Mouse (Mus musculus): ENCODE measurements around the gene S100a2. TPM values are rescaled to one million over a fixed set of nuclear protein-coding genes. Genes with fewer than 3 reads are reported as not detected.

The S100a2 gene
- total RNA-seq (2014; rRNA removed) (not detected in 2 replicates), polyA plus RNA-seq (2015; fragmentation: Nextera tagmentation; extraction: Ambion mirVana) (not detected in 2 replicates)

- no peaks in the 10 kb centered on the region for H3K4me1 ChIP-seq (ENCODE audit: insufficient read depth)
- H3K27ac ChIP-seq (ENCODE audit: low read depth, low read length): no peak within 1 kb of the TSS
- H3K9me3 ChIP-seq (ENCODE audit: low read length): no peaks in the 10 kb centered on the region
- TF ChIP-seq CTCF (IDR thresholded peaks at IDR 0.05; ENCODE audit: low read depth): no peak
- no peaks in the 10 kb centered on the region for H3K36me3 ChIP-seq (ENCODE audit: insufficient read depth)
- H3K27me3 ChIP-seq (ENCODE audit: insufficient read depth, low read length): no peaks in the 10 kb centered on the region
- no peak for DNase-seq
- H3K9ac ChIP-seq: no peak within 1 kb of the TSS
- no peak within 1 kb of the TSS for H3K4me2 ChIP-seq (ENCODE audit: low read depth)
- no peak for ATAC-seq
- 76% methylated on average over 8 of the region's 8 CpGs for WGBS
- H3K4me3 ChIP-seq (ENCODE audit: low read depth, low read length): no peak within 1 kb of the TSS
These were observed at the start of gene S100a2 for GRCm38 (mm10) chr3:90589947-90590346. TSS of gene S100a2 (plus strand) at chr3:90590247.

GRCm38 (mm10) chr3:90540904-90541303 lies 49.1 kb upstream of the S100a2 start:
- Histone ChIP-seq H3K4me3 (ENCODE audit: low read depth, low read length) (no peak overlapping the region), H3K9me3 (ENCODE audit: low read length) (no peaks in the 10 kb centered on the region), H3K36me3 (ENCODE audit: insufficient read depth) (no peaks in the 10 kb centered on the region), H3K27ac (ENCODE audit: low read depth, low read length) (peak overlapping the region; percentile 15), H3K4me2 (ENCODE audit: low read depth) (no peak overlapping the region), H3K4me1 (ENCODE audit: insufficient read depth) (0 out of 2 replicates have a peak, but pooled peaks cover 4% of the 10 kb centered on the region), H3K9ac (no peak overlapping the region), H3K27me3 (ENCODE audit: insufficient read depth, low read length) (no peaks in the 10 kb centered on the region)
- no peak for TF ChIP-seq CTCF (IDR thresholded peaks at IDR 0.05; ENCODE audit: low read depth)
- WGBS: 21% methylated on average over 4 of the region's 4 CpGs
- DNase-seq (peak; percentile 17), ATAC-seq (peak; percentile 90)

GRCm38 (mm10) chr3:90549676-90550420 lies 40.2 kb upstream of the S100a2 start:
- Histone ChIP-seq H3K4me1 (ENCODE audit: insufficient read depth) (no peaks in the 10 kb centered on the region), H3K9ac (no peak overlapping the region), H3K36me3 (ENCODE audit: insufficient read depth) (no peaks in the 10 kb centered on the region), H3K27ac (ENCODE audit: low read depth, low read length) (no peak overlapping the region), H3K9me3 (ENCODE audit: low read length) (no peaks in the 10 kb centered on the region), H3K4me3 (ENCODE audit: low read depth, low read length) (no peak overlapping the region), H3K4me2 (ENCODE audit: low read depth) (no peak overlapping the region), H3K27me3 (ENCODE audit: insufficient read depth, low read length) (no peaks in the 10 kb centered on the region)
- DNase-seq: no peak
- no peak for ATAC-seq
- no peak for TF ChIP-seq CTCF (IDR thresholded peaks at IDR 0.05; ENCODE audit: low read depth)
- WGBS: 76% methylated on average over 5 of the region's 5 CpGs

- 85% methylated on average over 2 of the region's 2 CpGs for WGBS
- no peak for ATAC-seq
- Histone ChIP-seq H3K36me3 (ENCODE audit: insufficient read depth) (no peaks in the 10 kb centered on the region), H3K4me3 (ENCODE audit: low read depth, low read length) (no peak overlapping the region), H3K9me3 (ENCODE audit: low read length) (no peaks in the 10 kb centered on the region), H3K27ac (ENCODE audit: low read depth, low read length) (no peak overlapping the region), H3K27me3 (ENCODE audit: insufficient read depth, low read length) (no peaks in the 10 kb centered on the region), H3K9ac (no peak overlapping the region), H3K4me2 (ENCODE audit: low read depth) (no peak overlapping the region), H3K4me1 (ENCODE audit: insufficient read depth) (no peaks in the 10 kb centered on the region)
- no peak for TF ChIP-seq CTCF (IDR thresholded peaks at IDR 0.05; ENCODE audit: low read depth)
- DNase-seq: no peak
These were observed 39.6 kb upstream of the S100a2 start for GRCm38 (mm10) chr3:90550421-90550790.

GRCm38 (mm10) chr3:90552231-90552630 lies 37.8 kb upstream of the S100a2 start:
- no peak overlapping the region for H3K9ac ChIP-seq
- ATAC-seq (no peak), DNase-seq (no peak)
- WGBS: 73% methylated on average over 2 of the region's 2 CpGs
- H3K4me1 ChIP-seq (ENCODE audit: insufficient read depth): no peaks in the 10 kb centered on the region
- no peak overlapping the region for H3K4me3 ChIP-seq (ENCODE audit: low read depth, low read length)
- H3K27ac ChIP-seq (ENCODE audit: low read depth, low read length): no peak overlapping the region
- no peak overlapping the region for H3K4me2 ChIP-seq (ENCODE audit: low read depth)
- no peaks in the 10 kb centered on the region for H3K36me3 ChIP-seq (ENCODE audit: insufficient read depth)
- no peaks in the 10 kb centered on the region for H3K27me3 ChIP-seq (ENCODE audit: insufficient read depth, low read length)
- H3K9me3 ChIP-seq (ENCODE audit: low read length): no peaks in the 10 kb centered on the region
- no peak for TF ChIP-seq CTCF (IDR thresholded peaks at IDR 0.05; ENCODE audit: low read depth)

- H3K27ac ChIP-seq (ENCODE audit: low read depth, low read length): no peak overlapping the region
- peak; percentile 95 for ATAC-seq
These were observed 34.1 kb upstream of the S100a2 start for GRCm38 (mm10) chr3:90555954-90556353.

GRCm38 (mm10) chr3:90560008-90560628 lies 29.9 kb upstream of the S100a2 start, which contains the start of gene S100a3:
TSS of gene S100a3 (plus strand) at chr3:90560578.
- Histone ChIP-seq H3K27ac (ENCODE audit: low read depth, low read length) (no peak within 1 kb of the TSS), H3K27me3 (ENCODE audit: insufficient read depth, low read length) (no peaks in the 10 kb centered on the region), H3K4me3 (ENCODE audit: low read depth, low read length) (no peak within 1 kb of the TSS), H3K4me1 (ENCODE audit: insufficient read depth) (no peaks in the 10 kb centered on the region), H3K36me3 (ENCODE audit: insufficient read depth) (no peaks in the 10 kb centered on the region), H3K9me3 (ENCODE audit: low read length) (no peaks in the 10 kb centered on the region), H3K4me2 (ENCODE audit: low read depth) (no peak within 1 kb of the TSS), H3K9ac (no peak within 1 kb of the TSS)
- ATAC-seq: peak; percentile 29; the same call in 1 of the 2 replicates
- DNase-seq: no peak
- 87% methylated on average over 6 of the region's 6 CpGs for WGBS
- TF ChIP-seq CTCF (IDR thresholded peaks at IDR 0.05; ENCODE audit: low read depth): no peak

More at GRCm38 (mm10) chr3:90555954-90556353, 34.1 kb upstream of the S100a2 start:
- Histone ChIP-seq H3K36me3 (ENCODE audit: insufficient read depth) (no peaks in the 10 kb centered on the region), H3K9me3 (ENCODE audit: low read length) (no peaks in the 10 kb centered on the region), H3K4me2 (ENCODE audit: low read depth) (no peak overlapping the region), H3K4me1 (ENCODE audit: insufficient read depth) (no peaks in the 10 kb centered on the region), H3K9ac (no peak overlapping the region), H3K4me3 (ENCODE audit: low read depth, low read length) (no peak overlapping the region), H3K27me3 (ENCODE audit: insufficient read depth, low read length) (no peaks in the 10 kb centered on the region)
- peak; percentile 59 for DNase-seq
- no peak for TF ChIP-seq CTCF (IDR thresholded peaks at IDR 0.05; ENCODE audit: low read depth)
- WGBS: 13% methylated on average over 5 of the region's 5 CpGs

Measured in forebrain, postnatal 0 days (tissue).